Mouse (Mus musculus): ENCODE measurements around the gene Smyd1.
"Not testable (repeated sequence)": the region's sequence is repeated elsewhere in the genome, so short reads cannot be mapped to it uniquely, and the experiment has no call there.

The Smyd1 gene

GRCm38 (mm10) chr6:71321826-71322283 lies at the start of gene Smyd1:
TSS of gene Smyd1 (minus strand) at chr6:71322233.
- DNase-seq (ENCODE audit: low spot score): no peak

GRCm38 (mm10) chr6:71371085-71371605 lies 49.1 kb upstream of the Smyd1 start:
- DNase-seq (ENCODE audit: low spot score): no peak

- DNase-seq (ENCODE audit: low spot score): peak; percentile 80
Measured at GRCm38 (mm10) chr6:71369416-71369815, 47.4 kb upstream of the Smyd1 start.

GRCm38 (mm10) chr6:71363995-71364394 lies 42.0 kb upstream of the Smyd1 start:
- DNase-seq (ENCODE audit: low spot score): no peak

- DNase-seq (ENCODE audit: low spot score): no peak
Measured at GRCm38 (mm10) chr6:71361156-71361670, 39.2 kb upstream of the Smyd1 start.

GRCm38 (mm10) chr6:71360751-71361150 lies 38.7 kb upstream of the Smyd1 start:
- DNase-seq (ENCODE audit: low spot score): no peak

- DNase-seq (ENCODE audit: low spot score): no peak
Measured at GRCm38 (mm10) chr6:71360221-71360620, 38.2 kb upstream of the Smyd1 start.

GRCm38 (mm10) chr6:71357493-71357892 lies 35.5 kb upstream of the Smyd1 start:
- peak; percentile 68 for DNase-seq (ENCODE audit: low spot score)

- DNase-seq (ENCODE audit: low spot score): no peak
Measured at GRCm38 (mm10) chr6:71353722-71354121, 31.7 kb upstream of the Smyd1 start.

GRCm38 (mm10) chr6:71352866-71353427 lies 30.9 kb upstream of the Smyd1 start:
- DNase-seq (ENCODE audit: low spot score): no peak

- DNase-seq (ENCODE audit: low spot score): peak; percentile 54
Measured at GRCm38 (mm10) chr6:71352201-71352600, 30.2 kb upstream of the Smyd1 start.

GRCm38 (mm10) chr6:71351201-71351600 lies 29.2 kb upstream of the Smyd1 start:
- peak; percentile 56 for DNase-seq (ENCODE audit: low spot score)

GRCm38 (mm10) chr6:71348006-71348405 lies 26.0 kb upstream of the Smyd1 start:
- DNase-seq (ENCODE audit: low spot score): no peak

- peak; percentile 66 for DNase-seq (ENCODE audit: low spot score)
Measured at GRCm38 (mm10) chr6:71341179-71341578, 19.1 kb upstream of the Smyd1 start.

GRCm38 (mm10) chr6:71339351-71339750 lies 17.3 kb upstream of the Smyd1 start:
- no peak for DNase-seq (ENCODE audit: low spot score)

- DNase-seq (ENCODE audit: low spot score): no peak
Measured at GRCm38 (mm10) chr6:71338941-71339340, 16.9 kb upstream of the Smyd1 start.

GRCm38 (mm10) chr6:71337666-71338065 lies 15.6 kb upstream of the Smyd1 start:
- DNase-seq (ENCODE audit: low spot score): no peak

GRCm38 (mm10) chr6:71333578-71334273 lies 11.7 kb upstream of the Smyd1 start:
- no peak for DNase-seq (ENCODE audit: low spot score)

- DNase-seq (ENCODE audit: low spot score): no peak
Measured at GRCm38 (mm10) chr6:71333031-71333430, 11.0 kb upstream of the Smyd1 start.

GRCm38 (mm10) chr6:71332236-71332965 lies 10.4 kb upstream of the Smyd1 start:
- no peak for DNase-seq (ENCODE audit: low spot score)

GRCm38 (mm10) chr6:71331491-71331890 lies 9.5 kb upstream of the Smyd1 start:
- DNase-seq (ENCODE audit: low spot score): not testable (repeated sequence)

GRCm38 (mm10) chr6:71330486-71330885 lies 8.5 kb upstream of the Smyd1 start:
- no peak for DNase-seq (ENCODE audit: low spot score)

GRCm38 (mm10) chr6:71329881-71330280 lies 7.8 kb upstream of the Smyd1 start:
- no peak for DNase-seq (ENCODE audit: low spot score)
